Comparison of ENCODE assay signal across 13 mouse cellular contexts in genomic region chr7:38125565-38126159, GRCm38 (mm10). TPM values are rescaled to one million over a fixed set of nuclear protein-coding genes. Genes with fewer than 3 reads are reported as not detected.
DNase-seq lines count a peak whose midpoint lies in the region; ATAC-seq and TF ChIP-seq lines count a peak whose summit lies in the region.
"Had no signal": no experiment of that assay in that cellular context is flagged by ENCODE, and none has a peak within 500 bp of the region (broad histone marks: within the 10 kb centered on the region; RNA-seq: fewer than 3 reads in every experiment).

No protein-coding gene starts in this region.

- 0 out of 2 replicates have a peak, but pooled peaks have one; percentile 38 for ATAC-seq in forebrain, embryonic 13.5 days
- ATAC-seq in forebrain, embryonic 11.5 days (replicated peaks; ENCODE audit: low FRiP score), result no peak
- ATAC-seq in midbrain, embryonic 16.5 days, result peak; percentile 45; the same call in 1 of the 2 replicates
- peak; percentile 90 for ATAC-seq in limb, embryonic 14.5 days (ENCODE audit: low FRiP score, low read depth)
- ATAC-seq in megakaryocyte, adult 5-6 weeks (ENCODE audit: poor library complexity, severe bottlenecking), result no peak
- ATAC-seq: lung, postnatal 0 days had no signal

- H3K27ac ChIP-seq in forebrain, embryonic 13.5 days, result no peak overlapping the region
- no peak overlapping the region for H3K27ac ChIP-seq in forebrain, embryonic 11.5 days (ENCODE audit: low read depth, low read length)
- H3K27ac ChIP-seq in midbrain, embryonic 16.5 days (ENCODE audit: low read length), result no peak overlapping the region
- H3K27ac ChIP-seq in midbrain, embryonic 10.5 days (replicated peaks), result no peak overlapping the region; the same call in 1 of the 2 replicates
- peak overlapping the region; percentile 55 for H3K27ac ChIP-seq in limb, embryonic 14.5 days (replicated peaks; ENCODE audit: low read depth, low read length)
- H3K27ac ChIP-seq: stomach, embryonic 15.5 days had no signal

- 63% methylated on average over 12 of the region's 12 CpGs for WGBS in forebrain, embryonic 13.5 days
- WGBS in forebrain, embryonic 11.5 days, result 75% methylated on average over 12 of the region's 12 CpGs
- WGBS in midbrain, embryonic 16.5 days, result 57% methylated on average over 12 of the region's 12 CpGs
- WGBS in midbrain, embryonic 10.5 days, result 82% methylated on average over 12 of the region's 12 CpGs
- 47% methylated on average over 12 of the region's 12 CpGs for WGBS in limb, embryonic 14.5 days

- TF ChIP-seq POLR2A in limb, embryonic 14.5 days (IDR thresholded peaks at IDR 0.05; ENCODE audit: borderline replicate concordance, extremely low read depth, insufficient read depth, insufficient read length), result no peak

- H3K36me3 ChIP-seq in forebrain, embryonic 13.5 days (ENCODE audit: poor library complexity, severe bottlenecking), result no peaks in the 10 kb centered on the region
- no peaks in the 10 kb centered on the region for H3K36me3 ChIP-seq in forebrain, embryonic 11.5 days (ENCODE audit: control insufficient read depth, insufficient read depth, low read length)
- no peaks in the 10 kb centered on the region for H3K36me3 ChIP-seq in midbrain, embryonic 16.5 days (ENCODE audit: control insufficient read depth, insufficient read depth, low read length)
- H3K36me3 ChIP-seq in midbrain, embryonic 10.5 days, result no peaks in the 10 kb centered on the region
- no peaks in the 10 kb centered on the region for H3K36me3 ChIP-seq in limb, embryonic 14.5 days (ENCODE audit: control insufficient read depth, insufficient read depth, low read length)
- H3K36me3 ChIP-seq: stomach, embryonic 15.5 days had no signal

- H3K4me1 ChIP-seq in forebrain, embryonic 13.5 days, result peaks cover 12% of the 10 kb centered on the region; the same call in 1 of the 2 replicates
- H3K4me1 ChIP-seq in forebrain, embryonic 11.5 days (replicated peaks; ENCODE audit: control insufficient read depth, insufficient read depth, low read length), result 0 out of 2 replicates have a peak, but pooled peaks cover 2% of the 10 kb centered on the region
- no peaks in the 10 kb centered on the region for H3K4me1 ChIP-seq in midbrain, embryonic 16.5 days (ENCODE audit: control insufficient read depth, insufficient read depth, low read length)
- H3K4me1 ChIP-seq in midbrain, embryonic 10.5 days, result no peaks in the 10 kb centered on the region
- H3K4me1 ChIP-seq in limb, embryonic 14.5 days (ENCODE audit: control insufficient read depth, insufficient read depth, low read length), result peaks cover 12% of the 10 kb centered on the region
- H3K4me1 ChIP-seq: stomach, embryonic 15.5 days had no signal

- no peak overlapping the region for H3K4me3 ChIP-seq in forebrain, embryonic 13.5 days
- H3K4me3 ChIP-seq in forebrain, embryonic 11.5 days (ENCODE audit: low read depth, low read length), result no peak overlapping the region
- H3K4me3 ChIP-seq in midbrain, embryonic 16.5 days (ENCODE audit: low read depth, low read length), result no peak overlapping the region
- no peak overlapping the region for H3K4me3 ChIP-seq in midbrain, embryonic 10.5 days
- H3K4me3 ChIP-seq in limb, embryonic 14.5 days (replicated peaks; ENCODE audit: low read length), result no peak overlapping the region
- H3K4me3 ChIP-seq: stomach, embryonic 15.5 days had no signal

- H3K27me3 ChIP-seq in forebrain, embryonic 13.5 days, result no peaks in the 10 kb centered on the region
- H3K27me3 ChIP-seq in forebrain, embryonic 11.5 days (ENCODE audit: control insufficient read depth, insufficient read depth, low read length), result no peaks in the 10 kb centered on the region
- no peaks in the 10 kb centered on the region for H3K27me3 ChIP-seq in midbrain, embryonic 16.5 days (ENCODE audit: control insufficient read depth, insufficient read depth, low read depth, low read length)
- no peaks in the 10 kb centered on the region for H3K27me3 ChIP-seq in midbrain, embryonic 10.5 days (ENCODE audit: low read depth, poor library complexity, severe bottlenecking)
- no peaks in the 10 kb centered on the region for H3K27me3 ChIP-seq in limb, embryonic 14.5 days (ENCODE audit: control insufficient read depth, insufficient read depth, low read length)
- H3K27me3 ChIP-seq: stomach, embryonic 15.5 days had no signal

- H3K9ac ChIP-seq in forebrain, embryonic 13.5 days, result 0 out of 2 replicates have a peak overlapping the region, but pooled peaks have one; percentile 35
- H3K9ac ChIP-seq in forebrain, embryonic 11.5 days (ENCODE audit: low read length), result no peak overlapping the region; the same call in 1 of the 2 replicates
- H3K9ac ChIP-seq in midbrain, embryonic 16.5 days (ENCODE audit: low read depth, low read length), result no peak overlapping the region
- no peak overlapping the region for H3K9ac ChIP-seq in limb, embryonic 14.5 days (ENCODE audit: low read depth, low read length, severe bottlenecking)
- H3K9ac ChIP-seq: stomach, embryonic 15.5 days had no signal

- H3K4me2 ChIP-seq in forebrain, embryonic 13.5 days, result no peak overlapping the region
- no peak overlapping the region for H3K4me2 ChIP-seq in forebrain, embryonic 11.5 days (ENCODE audit: low read depth, low read length, severe bottlenecking)
- H3K4me2 ChIP-seq in midbrain, embryonic 16.5 days (ENCODE audit: low read length), result no peak overlapping the region
- no peak overlapping the region for H3K4me2 ChIP-seq in limb, embryonic 14.5 days (replicated peaks; ENCODE audit: low read depth, low read length, severe bottlenecking)
- H3K4me2 ChIP-seq: stomach, embryonic 15.5 days had no signal

- no peak for DNase-seq in forebrain, embryonic 11.5 days (ENCODE audit: low spot score)
- no peak for DNase-seq in midbrain, embryonic 10.5 days (ENCODE audit: low spot score)
- DNase-seq in cerebellum, postnatal 14 days, result peak; percentile 79 to 81
- peak; percentile 47 for DNase-seq in limb, embryonic 14.5 days (ENCODE audit: low spot score)
- no peak for DNase-seq in frontal cortex, postnatal 14 days (ENCODE audit: low spot score in 2 of 2)
- DNase-seq: adrenal gland, adult 8-10 months; heart, postnatal 4 days; kidney, postnatal 14 days had no signal

- H3K9me3 ChIP-seq in forebrain, embryonic 13.5 days (replicated peaks), result no peaks in the 10 kb centered on the region
- no peaks in the 10 kb centered on the region for H3K9me3 ChIP-seq in forebrain, embryonic 11.5 days (ENCODE audit: control insufficient read depth, low read length)
- H3K9me3 ChIP-seq in midbrain, embryonic 16.5 days (replicated peaks; ENCODE audit: control insufficient read depth, low read length, poor library complexity, severe bottlenecking), result no peaks in the 10 kb centered on the region
- H3K9me3 ChIP-seq in midbrain, embryonic 10.5 days (replicated peaks), result no peaks in the 10 kb centered on the region
- H3K9me3 ChIP-seq in limb, embryonic 14.5 days (ENCODE audit: control insufficient read depth, low read length), result no peaks in the 10 kb centered on the region
- H3K9me3 ChIP-seq: stomach, embryonic 15.5 days had no signal

RNA-seq across cellular contexts. Expression of gene Ccne1, which starts 18.3 kb away (rescaled TPM):
- polyA plus RNA-seq in forebrain, embryonic 13.5 days (2015; fragmentation: Nextera tagmentation; extraction: Ambion mirVana), result 25.9 and 31.9 TPM in 2 replicates
- 68.6 and 71.1 TPM in 2 replicates for polyA plus RNA-seq in forebrain, embryonic 11.5 days (2014; fragmentation: Nextera tagmentation; extraction: Ambion mirVana)
- 9.6 and 13.2 TPM in 2 replicates for polyA plus RNA-seq in midbrain, embryonic 16.5 days (2015; fragmentation: Nextera tagmentation; extraction: Ambion mirVana)
- 71.1 and 94.2 TPM in 2 replicates for polyA plus RNA-seq in midbrain, embryonic 10.5 days (2016; fragmentation: Nextera tagmentation; extraction: Ambion mirVana)
- polyA plus RNA-seq in limb, embryonic 14.5 days (2012; rRNA removed), result 59.9 and 66.6 TPM in 2 replicates
- 67.8 and 71.8 TPM in 2 replicates for polyA plus RNA-seq in limb, embryonic 14.5 days (2014; fragmentation: Nextera tagmentation; extraction: Ambion mirVana)
- total RNA-seq in megakaryocyte, adult 5-6 weeks (2015), result 22.8 and 23.6 TPM in 2 replicates
- 33.4 and 37.7 TPM in 2 replicates for total RNA-seq in megakaryocyte, adult 5-6 weeks (2017)

RNA-seq across cellular contexts. Expression of gene 1600014C10Rik, which starts 57.4 kb away (rescaled TPM):
- polyA plus RNA-seq in forebrain, embryonic 13.5 days (2015; fragmentation: Nextera tagmentation; extraction: Ambion mirVana), result 12.5 and 14.0 TPM in 2 replicates
- 12.7 and 13.9 TPM in 2 replicates for polyA plus RNA-seq in forebrain, embryonic 11.5 days (2014; fragmentation: Nextera tagmentation; extraction: Ambion mirVana)
- polyA plus RNA-seq in midbrain, embryonic 16.5 days (2015; fragmentation: Nextera tagmentation; extraction: Ambion mirVana), result 33.4 and 36.2 TPM in 2 replicates
- 14.3 and 16.3 TPM in 2 replicates for polyA plus RNA-seq in midbrain, embryonic 10.5 days (2016; fragmentation: Nextera tagmentation; extraction: Ambion mirVana)
- 11.4 and 12.4 TPM in 2 replicates for polyA plus RNA-seq in limb, embryonic 14.5 days (2012; rRNA removed)
- polyA plus RNA-seq in limb, embryonic 14.5 days (2014; fragmentation: Nextera tagmentation; extraction: Ambion mirVana), result 15.8 and 17.6 TPM in 2 replicates
- total RNA-seq in megakaryocyte, adult 5-6 weeks (2015), result 25.9 and 34.5 TPM in 2 replicates
- total RNA-seq in megakaryocyte, adult 5-6 weeks (2017), result 39.5 and 40.5 TPM in 2 replicates

Comparison
In these comparisons a context has a peak if more than half of its experiments do, and no peak if none do; other contexts are left out.
1. ATAC-seq: peak in forebrain, embryonic 13.5 days (single experiment), midbrain, embryonic 16.5 days (single experiment) and limb, embryonic 14.5 days (single experiment); none in forebrain, embryonic 11.5 days (single experiment) and megakaryocyte, adult 5-6 weeks (single experiment).
2. DNase-seq: peak in cerebellum, postnatal 14 days (2 of 2) and limb, embryonic 14.5 days (single experiment); none in forebrain, embryonic 11.5 days (single experiment), midbrain, embryonic 10.5 days (single experiment) and frontal cortex, postnatal 14 days (0 of 2).